Mouse (Mus musculus): Measurements from ENCODE around the gene Ahnak. TPM values are rescaled to one million over a fixed set of nuclear protein-coding genes. Genes with fewer than 3 reads are reported as not detected.
"Not testable (repeated sequence)": the region's sequence is repeated elsewhere in the genome, so short reads cannot be mapped to it uniquely, and the experiment has no call there.

The Ahnak gene
- total RNA-seq, 2 experiments from 2014 or later = 212 to 217 TPM

DNA sequence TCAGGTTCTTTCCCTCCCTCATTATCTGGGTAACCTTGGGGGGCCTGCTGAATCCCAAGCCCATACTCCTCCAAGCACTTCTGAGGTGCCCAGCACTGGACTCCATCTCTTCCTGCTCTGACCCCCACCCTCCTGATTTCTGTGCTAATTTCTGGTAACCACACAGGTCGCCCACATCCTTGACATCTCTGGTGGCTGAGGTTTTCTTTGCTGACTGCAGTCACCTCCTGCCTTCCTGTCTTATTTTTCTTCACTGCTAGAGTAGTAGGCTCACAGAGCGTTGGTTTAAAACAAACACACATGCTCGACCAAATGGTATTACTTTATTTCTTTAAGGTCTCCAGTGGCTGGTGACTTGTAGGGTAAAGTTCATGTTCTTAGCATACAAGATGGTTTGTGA is 49.1 kb downstream of the Ahnak start:
- Histone ChIP-seq H3K4me3 (no peak overlapping the region), H3K27ac (no peak overlapping the region)
- intact Hi-C loops (cut with DNase I) = no loop called here
- no peak for TF ChIP-seq CTCF (IDR thresholded peaks at IDR 0.05)
- DNase-seq = no peak

DNA sequence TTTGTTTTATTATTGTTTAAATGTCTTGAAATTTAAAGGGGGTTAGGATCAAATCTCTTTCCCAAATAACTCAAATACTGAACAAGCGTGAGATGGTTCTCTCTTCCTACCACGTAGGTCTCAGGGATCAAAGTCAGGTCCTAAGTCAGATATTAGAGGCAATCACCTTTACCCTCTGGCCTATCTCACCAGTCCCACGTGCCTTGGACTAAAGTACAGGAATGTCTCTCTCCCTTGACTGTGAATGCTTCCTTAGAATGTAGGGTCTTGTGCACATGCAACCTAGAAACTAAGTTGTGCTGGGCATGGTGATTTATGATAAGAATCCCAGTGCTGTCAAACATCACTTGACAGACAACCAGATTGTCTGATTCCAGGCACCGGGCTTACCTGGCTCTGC is 50.2 kb downstream of the Ahnak start:
- intact Hi-C loops (cut with DNase I) = no loop called here
- no peak for TF ChIP-seq CTCF (IDR thresholded peaks at IDR 0.05)
- peak overlapping the region; percentile 75 for H3K27ac ChIP-seq
- no peak overlapping the region for H3K4me3 ChIP-seq
- DNase-seq = no peak

DNA sequence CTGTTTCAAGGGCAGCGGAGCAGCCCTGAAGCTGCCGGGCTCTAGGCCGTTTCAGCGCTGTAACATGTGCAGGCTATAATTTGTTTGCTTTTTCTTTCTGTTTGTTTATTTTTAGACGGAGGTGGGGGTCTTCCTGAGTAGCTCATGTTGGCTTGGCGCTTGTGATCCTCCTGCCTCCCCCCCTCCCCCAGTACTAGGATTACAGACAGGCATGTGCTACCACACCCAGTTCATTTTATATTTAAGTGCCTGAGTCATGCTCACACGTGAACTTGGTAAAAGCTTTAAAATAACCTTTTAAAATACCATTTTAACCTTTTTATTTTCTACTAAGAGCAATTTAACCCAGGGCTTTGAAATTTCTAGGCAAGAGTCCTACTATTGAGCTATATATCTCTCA is 50.8 kb downstream of the Ahnak start:
- H3K4me3 ChIP-seq = no peak overlapping the region
- peak overlapping the region; percentile 75 for H3K27ac ChIP-seq
- DNase-seq = no peak
- intact Hi-C loops (cut with DNase I) = no loop called here
- TF ChIP-seq CTCF (IDR thresholded peaks at IDR 0.05) = no peak

DNA sequence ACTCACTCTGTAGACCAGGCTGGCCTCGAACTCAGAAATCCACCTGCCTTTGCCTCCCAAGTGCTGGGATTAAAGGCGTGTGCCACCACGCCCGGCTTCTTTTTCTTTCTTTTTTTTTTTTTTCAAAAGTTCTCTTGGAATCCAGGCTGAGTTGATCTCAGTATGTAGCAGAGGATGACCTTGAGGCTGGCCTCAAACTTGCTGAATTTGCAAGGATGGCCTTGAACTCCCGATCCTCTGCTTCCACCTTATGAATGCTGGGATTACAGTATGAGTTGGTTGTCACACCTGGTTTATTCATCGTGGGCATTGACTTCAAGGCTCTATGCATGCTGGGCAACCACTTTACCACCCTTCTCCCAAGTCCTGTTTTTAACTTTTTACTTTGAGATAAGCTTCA is 51.6 kb downstream of the Ahnak start:
- TF ChIP-seq CTCF (IDR thresholded peaks at IDR 0.05) = no peak
- intact Hi-C loops (cut with DNase I) = no loop called here
- no peak overlapping the region for H3K4me3 ChIP-seq
- H3K27ac ChIP-seq = peak overlapping the region; percentile 2; the same call in 1 of the 2 replicates
- DNase-seq = no peak

DNA sequence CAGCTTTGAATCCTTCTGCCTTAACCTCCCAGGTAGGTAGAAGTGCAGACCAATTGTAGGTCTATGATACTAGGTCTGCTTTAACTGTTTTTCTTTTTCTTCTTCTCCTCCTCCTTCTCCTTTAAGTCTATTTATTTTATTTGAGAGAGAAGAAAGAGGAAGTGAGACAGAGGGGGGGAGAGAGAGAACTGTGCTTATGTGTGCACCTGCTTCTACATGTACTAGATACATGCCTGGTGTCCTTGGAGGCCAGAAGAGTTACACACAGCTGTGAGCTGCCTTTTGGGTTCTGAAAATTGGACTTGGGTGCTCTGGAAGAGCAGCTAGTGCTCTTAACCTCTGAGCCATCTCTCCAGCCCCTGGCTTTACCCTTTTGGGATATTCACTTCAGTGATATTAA is 52.0 kb downstream of the Ahnak start:
- no peak for DNase-seq
- TF ChIP-seq CTCF (IDR thresholded peaks at IDR 0.05) = no peak
- no peak overlapping the region for H3K4me3 ChIP-seq
- intact Hi-C loops (cut with DNase I) = no loop called here
- H3K27ac ChIP-seq = 0 out of 2 replicates have a peak overlapping the region, but pooled peaks have one; percentile 2

DNA sequence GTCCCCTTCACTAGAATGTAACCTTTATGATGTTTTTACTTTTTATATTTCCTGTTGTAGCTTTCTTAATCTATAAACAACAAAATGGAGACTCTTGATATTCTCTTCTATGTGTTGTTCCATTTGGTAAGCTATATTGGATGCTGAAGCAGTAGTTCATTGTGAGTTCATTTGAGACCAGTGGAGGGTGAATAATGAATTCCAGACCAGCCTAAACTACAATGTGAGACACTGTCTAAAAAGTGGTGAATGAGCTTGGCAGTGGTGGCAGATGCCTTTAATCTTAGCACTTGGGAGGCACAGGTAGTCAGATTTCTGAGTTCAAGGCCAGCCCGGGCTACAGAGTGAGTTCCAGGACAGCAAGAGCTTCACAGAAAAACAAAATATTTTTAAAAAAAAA is 54.0 kb downstream of the Ahnak start:
- no peak for TF ChIP-seq CTCF (IDR thresholded peaks at IDR 0.05)
- DNase-seq = no peak
- intact Hi-C loops (cut with DNase I) = no loop called here

DNA sequence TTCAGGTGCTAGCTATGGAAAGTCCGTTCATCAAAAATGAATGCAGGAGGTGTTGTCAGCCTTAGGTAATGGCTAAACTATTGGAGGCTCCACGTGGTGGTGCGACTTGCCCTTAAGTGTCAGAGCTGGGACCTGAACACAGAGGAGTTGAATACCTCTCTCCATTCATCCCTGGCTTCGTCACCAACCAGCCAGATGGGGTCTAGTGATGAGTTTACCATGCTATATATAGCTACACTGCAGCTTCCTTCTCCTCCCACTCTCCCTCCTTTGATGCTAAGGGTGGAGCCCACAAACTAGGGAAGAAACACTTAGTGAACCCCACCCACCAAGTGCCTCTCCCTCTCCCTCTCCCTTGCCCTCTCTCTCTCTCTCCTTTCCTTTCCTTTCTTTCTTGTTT is 55.2 kb downstream of the Ahnak start:
- Histone ChIP-seq H3K4me3 (no peak overlapping the region), H3K27ac (no peak overlapping the region)
- intact Hi-C loops (cut with DNase I) = no loop called here
- no peak for TF ChIP-seq CTCF (IDR thresholded peaks at IDR 0.05)
- no peak for DNase-seq

More for the DNA sequence above, 54.0 kb downstream of the Ahnak start:
- Histone ChIP-seq H3K27ac (no peak overlapping the region), H3K4me3 (no peak overlapping the region)

DNA sequence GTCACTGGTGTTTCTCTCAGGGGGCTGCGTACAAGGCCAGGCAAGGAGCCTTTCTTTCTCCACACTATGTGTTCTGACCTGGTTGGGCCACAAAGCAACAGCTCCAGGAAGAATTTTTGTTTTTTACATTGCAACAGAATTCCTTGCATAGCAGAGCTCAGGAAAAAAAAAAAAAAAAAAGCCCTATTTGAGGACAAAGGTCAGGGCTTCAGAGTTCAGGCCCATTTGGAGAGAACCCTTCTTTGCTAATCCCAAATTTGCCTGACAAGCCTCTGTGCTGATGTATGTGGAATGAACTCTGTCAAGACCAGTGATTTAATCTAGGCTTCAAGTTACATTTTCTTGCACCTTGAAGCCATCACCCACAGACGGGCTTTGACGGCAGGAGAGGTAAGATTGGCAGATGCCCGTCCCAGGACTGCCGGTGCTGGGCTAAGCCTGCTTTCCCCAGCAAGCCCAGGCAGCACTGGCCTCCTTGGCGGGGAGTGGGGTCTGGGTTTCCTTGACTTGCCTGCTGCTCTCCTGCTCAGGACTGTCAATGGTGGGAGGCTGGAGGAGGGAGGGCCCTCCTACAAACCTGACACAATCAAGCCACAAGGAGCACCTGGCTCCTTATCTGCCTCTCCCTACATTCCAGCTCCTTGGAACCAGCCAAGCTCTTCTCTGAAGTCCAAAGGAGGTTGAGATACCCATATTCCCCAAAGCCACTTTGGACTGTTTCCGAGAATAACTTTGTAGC is 58.3 kb downstream of the Ahnak start:
- no peak for TF ChIP-seq CTCF (IDR thresholded peaks at IDR 0.05)
- Histone ChIP-seq H3K27ac (peak overlapping the region; percentile 21; the same call in 1 of the 2 replicates), H3K4me3 (no peak overlapping the region)
- intact Hi-C loops (cut with DNase I) = no loop called here
- DNase-seq = no peak

DNA sequence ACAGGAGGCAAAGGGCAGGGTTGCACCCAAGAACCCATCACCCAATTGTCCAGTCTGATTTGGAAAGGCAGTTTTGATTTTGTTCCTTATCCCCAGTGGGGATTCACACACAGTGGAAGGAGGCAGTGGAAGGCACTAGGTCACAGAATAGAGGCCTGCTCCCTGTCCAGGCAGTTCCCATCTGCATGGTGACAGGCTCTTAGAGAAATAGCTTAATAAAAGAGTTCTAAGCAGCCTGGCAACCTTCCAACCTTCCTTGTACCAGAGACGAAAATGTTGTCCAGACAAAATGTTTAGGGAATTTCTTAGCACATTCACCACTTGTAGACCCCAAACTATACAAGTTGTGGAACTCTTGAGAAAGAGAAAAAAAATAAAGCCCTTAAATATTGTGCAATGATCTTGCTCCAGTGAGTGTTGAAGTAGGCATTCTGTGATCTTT is 58.9 kb downstream of the Ahnak start:
- no peak for TF ChIP-seq CTCF (IDR thresholded peaks at IDR 0.05)
- intact Hi-C loops (cut with DNase I) = no loop called here
- Histone ChIP-seq H3K4me3 (no peak overlapping the region), H3K27ac (peak overlapping the region; percentile 21; the same call in 1 of the 2 replicates)
- no peak for DNase-seq

DNA sequence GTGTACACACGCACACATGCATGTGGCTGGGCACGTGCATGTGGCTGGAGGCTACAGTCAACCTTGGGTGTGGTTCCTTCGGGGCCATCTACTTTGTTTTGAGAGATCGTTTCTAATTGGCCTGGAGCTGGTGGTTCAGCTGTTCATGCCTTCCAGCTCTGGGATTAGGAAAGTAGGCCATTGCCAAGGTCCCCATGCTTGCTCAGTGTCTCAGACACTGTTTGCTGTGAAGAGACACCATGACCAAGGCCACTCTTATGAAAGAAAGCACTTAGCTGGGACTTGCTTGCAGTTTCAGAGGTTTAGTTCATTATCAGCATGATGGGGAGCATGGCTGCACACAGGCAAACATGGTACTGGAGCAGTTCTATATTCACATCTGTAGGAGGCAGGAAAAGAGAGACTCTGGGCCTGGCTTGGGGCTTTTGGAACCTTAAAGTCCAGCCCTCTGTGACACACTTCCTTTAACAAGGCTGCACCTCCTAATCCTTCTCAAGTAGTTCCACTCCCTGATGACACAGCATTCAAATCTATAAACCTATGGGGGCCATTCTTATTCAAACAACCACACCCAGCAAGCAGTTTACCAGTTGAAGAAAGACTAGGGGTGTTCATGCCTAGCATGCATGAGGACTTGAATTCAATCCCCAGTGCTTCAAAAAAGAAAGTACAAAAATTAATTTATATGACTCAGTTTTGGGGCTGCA is 60.0 kb downstream of the Ahnak start:
- intact Hi-C loops (cut with DNase I) = no loop called here
- H3K27ac ChIP-seq = no peak overlapping the region
- TF ChIP-seq CTCF (IDR thresholded peaks at IDR 0.05) = no peak
- DNase-seq = no peak
- no peak overlapping the region for H3K4me3 ChIP-seq

DNA sequence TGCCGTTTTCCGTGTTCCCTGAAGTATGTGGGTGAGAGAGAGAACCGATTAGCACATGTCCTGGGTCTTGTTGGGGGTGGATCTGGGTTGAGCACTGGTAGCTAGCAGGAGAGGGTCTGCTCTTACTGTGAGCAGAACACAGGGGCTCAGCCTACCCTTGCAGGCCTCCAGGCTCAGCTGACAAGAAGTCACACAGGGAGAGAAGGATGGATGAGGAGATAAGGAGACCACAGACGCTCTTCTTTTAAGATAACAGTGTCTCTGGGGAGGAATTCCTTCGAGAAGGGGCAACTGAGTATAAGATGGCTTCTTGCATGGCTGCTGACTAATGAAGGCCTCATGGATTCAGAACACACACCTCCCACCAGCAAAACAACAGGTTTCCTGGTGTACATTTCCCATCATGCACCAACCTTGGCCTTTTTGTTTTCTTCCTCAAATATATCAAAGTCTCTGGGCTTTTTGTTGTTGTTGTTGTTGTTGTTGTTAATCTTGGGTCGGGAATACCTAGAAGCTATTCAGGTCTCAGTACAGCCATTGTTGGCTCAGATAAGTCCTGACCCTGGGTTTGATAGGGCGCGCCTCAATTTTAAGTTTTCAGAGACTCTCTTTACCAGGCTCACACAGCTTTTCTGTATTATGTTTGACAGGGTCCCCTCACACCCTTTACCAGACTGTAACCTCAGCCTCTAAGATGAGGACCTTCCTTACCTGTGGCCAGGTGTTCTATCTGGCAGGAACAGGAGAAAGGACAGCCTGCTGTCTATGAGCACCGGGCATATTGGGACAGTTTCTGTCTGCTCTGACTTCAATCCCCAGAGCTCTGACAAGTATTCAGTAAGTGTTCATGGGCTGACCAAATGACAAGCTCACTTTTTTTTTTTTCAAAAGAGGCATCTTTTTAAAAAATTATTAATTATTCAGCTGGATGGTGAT is 61.5 kb downstream of the Ahnak start:
- H3K27ac ChIP-seq = no peak overlapping the region
- intact Hi-C loops (cut with DNase I) = no loop called here
- H3K4me3 ChIP-seq = no peak overlapping the region
- no peak for DNase-seq
- no peak for TF ChIP-seq CTCF (IDR thresholded peaks at IDR 0.05)

DNA sequence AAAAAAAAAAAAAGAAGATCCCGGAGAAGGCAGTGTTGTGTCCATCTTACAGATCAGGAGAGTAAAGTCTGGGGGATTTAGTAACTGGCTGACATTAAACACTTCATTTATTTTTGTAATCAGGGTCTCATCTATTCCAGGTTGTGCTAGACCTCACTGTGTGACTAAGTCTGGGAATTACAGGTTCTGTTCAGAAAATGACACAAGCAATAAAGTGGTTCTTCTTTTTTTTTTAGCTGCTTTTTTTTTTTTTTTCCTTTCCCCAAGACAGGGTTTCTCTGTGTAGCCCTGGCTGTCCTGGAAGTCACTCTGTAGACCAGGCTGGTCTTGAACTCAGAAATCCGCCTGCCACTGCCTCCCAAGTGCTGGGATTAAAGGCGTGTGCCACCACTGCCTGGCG is 62.9 kb downstream of the Ahnak start:
- H3K27ac ChIP-seq; H3K4me3 ChIP-seq; intact Hi-C loops (cut with DNase I); DNase-seq: not testable (repeated sequence)
